Mouse (Mus musculus) lung, adult 2 months (tissue): Measurements from ENCODE around the gene Szrd1. TPM values are rescaled to one million over a fixed set of nuclear protein-coding genes. Genes with fewer than 3 reads are reported as not detected.

Experiments
- DNase-seq: peaks from one replicate; pipeline ENCODE4 v3.0.0; 2022
- H3K4me1 ChIP-seq: fragments of 200-500 bp; 2 replicates; pipeline ENCODE4 v1.6.1; 2011; ENCODE audit warnings: low read length; ENCODE audit not compliant: control insufficient read depth, insufficient read depth
- H3K4me3 ChIP-seq: fragments of 200-500 bp; replicated peaks from 2 replicates; pipeline ENCODE3; 2011; ENCODE audit warnings: low read depth, mild to moderate bottlenecking, control low read depth, low read length; ENCODE audit errors: extremely low read depth
- CTCF ChIP-seq: fragments of 200-500 bp; IDR thresholded peaks from 2 replicates; pipeline ENCODE4 v1.5.1; 2011; ENCODE audit warnings: mild to moderate bottlenecking, low read length, control low read depth; ENCODE audit not compliant: insufficient read depth
- POLR2A ChIP-seq: fragments of 200-500 bp; IDR thresholded peaks from 2 replicates; pipeline ENCODE4 v1.6.1; 2011; ENCODE audit warnings: low read depth, mild to moderate bottlenecking, control low read depth, low read length, borderline replicate concordance; ENCODE audit errors: extremely low read depth
- WGBS: fragments of 180-500 bp; shearing (Covaris S2); methylation state at CpG from one replicate; pipeline ENCODE4 v1.1.7; 2018; 5-methylcytosine and 5-hydroxymethylcytosine counted together
- polyA plus RNA-seq: library from polyadenylated mRNA; depleted of rRNA; stranded (reverse); fragments of >200 nt; gene quantifications from 2 replicates; pipeline ENCODE4 v1.2.3, GENCODE M21; 2012; rRNA removed

Szrd1 gene
- polyA plus RNA-seq, 1 experiment: 56.4 TPM

GRCm38 (mm10) chr4:141073661-141074060, 65.9 kb downstream of the Szrd1 start:
- DNase-seq: peak; percentile 66
- Histone ChIP-seq H3K4me3 (no peak overlapping the region), H3K4me1 (peaks cover 16% of the 10 kb centered on the region)
- WGBS: 45% methylated on average over 9 of the region's 9 CpGs
- TF ChIP-seq POLR2A (no peak), CTCF (no peak)

- WGBS: 82% methylated on average over 11 of the region's 11 CpGs
- no peak for TF ChIP-seq CTCF
- TF ChIP-seq POLR2A: no peak
- H3K4me3 ChIP-seq: no peak overlapping the region
- peaks cover 16% of the 10 kb centered on the region for H3K4me1 ChIP-seq
- no peak for DNase-seq
Measured at GRCm38 (mm10) chr4:141072502-141072901, 67.1 kb downstream of the Szrd1 start.

GRCm38 (mm10) chr4:141069731-141070130, 69.8 kb downstream of the Szrd1 start:
- peak; percentile 58 for DNase-seq
- TF ChIP-seq CTCF: peak; percentile 82
- TF ChIP-seq POLR2A: no peak
- H3K4me3 ChIP-seq: no peak overlapping the region
- WGBS: 49% methylated on average over 4 of the region's 4 CpGs
- peaks cover 7% of the 10 kb centered on the region for H3K4me1 ChIP-seq

- WGBS: 87% methylated on average over 8 of the region's 8 CpGs
- Histone ChIP-seq H3K4me3 (no peak overlapping the region), H3K4me1 (peaks cover 3% of the 10 kb centered on the region)
- DNase-seq: no peak
- TF ChIP-seq POLR2A: no peak
- TF ChIP-seq CTCF: no peak
Measured at GRCm38 (mm10) chr4:141068655-141069054, 70.9 kb downstream of the Szrd1 start.

- Histone ChIP-seq H3K4me1 (peaks cover 3% of the 10 kb centered on the region), H3K4me3 (no peak overlapping the region)
- WGBS: 65% methylated on average over 9 of the region's 9 CpGs
- no peak for TF ChIP-seq POLR2A
- no peak for TF ChIP-seq CTCF
- peak; percentile 19 for DNase-seq
Measured at GRCm38 (mm10) chr4:141067516-141068046, 72.0 kb downstream of the Szrd1 start.

- Histone ChIP-seq H3K4me1 (peaks cover 3% of the 10 kb centered on the region), H3K4me3 (no peak overlapping the region)
- DNase-seq: peak; percentile 48
- 60% methylated on average over 12 of the region's 12 CpGs for WGBS
- TF ChIP-seq POLR2A (no peak), CTCF (no peak)
Measured at GRCm38 (mm10) chr4:141066709-141067515, 72.7 kb downstream of the Szrd1 start.

- WGBS: 6% methylated on average over 8 of the region's 8 CpGs
- Histone ChIP-seq H3K4me1 (peaks cover 3% of the 10 kb centered on the region), H3K4me3 (no peak overlapping the region)
- DNase-seq: peak; percentile 66
- no peak for TF ChIP-seq POLR2A
- peak; percentile 100 for TF ChIP-seq CTCF
Measured at GRCm38 (mm10) chr4:141065123-141065522, 74.5 kb downstream of the Szrd1 start.

- TF ChIP-seq CTCF (no peak), POLR2A (no peak)
Measured at GRCm38 (mm10) chr4:141064104-141064659, 75.4 kb downstream of the Szrd1 start.

More at GRCm38 (mm10) chr4:141064104-141064659, 75.4 kb downstream of the Szrd1 start:
- DNase-seq: no peak
- H3K4me3 ChIP-seq: no peak overlapping the region
- WGBS: 82% methylated on average over 4 of the region's 4 CpGs
- H3K4me1 ChIP-seq: peaks cover 3% of the 10 kb centered on the region

Other genes starting within 250 kb of the Szrd1 start
- gene Padi2, start 233.4 kb downstream of the Szrd1 start, polyA plus RNA-seq: 3.7 and 4.7 TPM in 2 replicates
- 97.5 and 143 TPM in 2 replicates for gene Sdhb, start 178.6 kb downstream of the Szrd1 start, polyA plus RNA-seq
- gene Atp13a2, start 152.9 kb downstream of the Szrd1 start, polyA plus RNA-seq: 199 and 258 TPM in 2 replicates
- gene Mfap2, start 129.4 kb downstream of the Szrd1 start, polyA plus RNA-seq: 173 and 190 TPM in 2 replicates
- 10.1 and 14.0 TPM in 2 replicates for gene Crocc, start 79.2 kb downstream of the Szrd1 start, polyA plus RNA-seq
- 76.7 and 85.5 TPM in 2 replicates for gene Necap2, start 61.4 kb downstream of the Szrd1 start, polyA plus RNA-seq
- gene Spata21, start 51.4 kb downstream of the Szrd1 start, polyA plus RNA-seq: not detected in 2 replicates
- gene Fbxo42, start 8.1 kb upstream of the Szrd1 start, polyA plus RNA-seq: 13.8 and 14.2 TPM in 2 replicates
- gene Rsg1, start 74.2 kb upstream of the Szrd1 start, polyA plus RNA-seq: 1.9 and 3.7 TPM in 2 replicates
- gene Arhgef19, start 99.7 kb upstream of the Szrd1 start, polyA plus RNA-seq: 11.5 and 15.3 TPM in 2 replicates
- 54.0 and 68.8 TPM in 2 replicates for gene Epha2, start 161.5 kb upstream of the Szrd1 start, polyA plus RNA-seq
- gene Fam131c, start 228.4 kb upstream of the Szrd1 start, polyA plus RNA-seq: 0.70 and 2.1 TPM in 2 replicates